Mouse (Mus musculus): ENCODE measurements around the gene Rad51. TPM values are rescaled to one million over a fixed set of nuclear protein-coding genes. Genes with fewer than 3 reads are reported as not detected.

Gene Rad51
- total and polyA plus RNA-seq, 3 experiments, result 18.6 to 87.5 (median 45.0) TPM

- no peaks in the 10 kb centered on the region for H3K36me3 ChIP-seq (replicated peaks in 1 of 2; ENCODE audit: control insufficient read depth in 1 of 2, insufficient read depth in 1 of 2, low read length in 1 of 2)
- no peaks in the 10 kb centered on the region; the same call in 1 of the 2 replicates for H3K79me2 ChIP-seq (replicated peaks; ENCODE audit: control insufficient read depth, extremely low read depth, insufficient read depth, poor library complexity, severe bottlenecking)
- no peaks in the 10 kb centered on the region for H3K27me3 ChIP-seq (replicated peaks)
- in situ Hi-C loops (cut with MboI; ENCODE audit: low pct_ligation_motif_present, low pct_unique_long_range_greater_than_20kb, low sequenced_read_pairs) (loop anchor here (10.0 to 25.0 kb wide), 3 partner anchors 52 to 434 kb away; partner anchors contain the start of genes Ccdc9b and Phgr1), dilution Hi-C loops (cut with MboI; ENCODE audit: extremely low pct_ligation_motif_present, extremely low pct_unique_long_range_greater_than_20kb, low sequenced_read_pairs) (no loop called here)
- no peak overlapping the region for H3K9ac ChIP-seq (ENCODE audit: insufficient read depth, low read depth)
- TF ChIP-seq MAX (IDR thresholded peaks at IDR 0.05; ENCODE audit: low read length), result no peak
- TF ChIP-seq RCOR1 (conservative IDR thresholded peaks at IDR 0.05; ENCODE audit: low read depth, low read length), result no peak
- no peak for TF ChIP-seq ETS1 (conservative IDR thresholded peaks at IDR 0.05; ENCODE audit: low read depth, low read length)
- no peak for TF ChIP-seq TCF12 (IDR thresholded peaks at IDR 0.05; ENCODE audit: low read depth, low read length)
- no peak for TF ChIP-seq POLR2A (IDR thresholded peaks at IDR 0.05; ENCODE audit: low read depth, low read length)
- TF ChIP-seq HCFC1 (IDR thresholded peaks at IDR 0.05; ENCODE audit: low read depth, low read length), result no peak
- TF ChIP-seq RAD21 (IDR thresholded peaks at IDR 0.05; ENCODE audit: low read depth, low read length), result no peak
- TF ChIP-seq ZKSCAN1 (IDR thresholded peaks at IDR 0.05; ENCODE audit: borderline replicate concordance, low read depth, low read length), result no peak
- TF ChIP-seq EP300 (IDR thresholded peaks at IDR 0.05; ENCODE audit: low read length), result no peak
- no peak for TF ChIP-seq JUND (conservative IDR thresholded peaks at IDR 0.05; ENCODE audit: low read depth, low read length)
- no peak for TF ChIP-seq MEF2A (IDR thresholded peaks at IDR 0.05; ENCODE audit: borderline replicate concordance, low read depth, low read length)
- TF ChIP-seq CTCF (conservative IDR thresholded peaks at IDR 0.05 in 1 of 2, IDR thresholded peaks at IDR 0.05 in 1 of 2; ENCODE audit: low read depth in 2 of 2, low read length in 2 of 2), result no peak
- no peak for TF ChIP-seq USF1 (IDR thresholded peaks at IDR 0.05; ENCODE audit: low read depth, low read length)
- TF ChIP-seq SMC3 (IDR thresholded peaks at IDR 0.05; ENCODE audit: low read depth, low read length), result no peak
- TF ChIP-seq USF2 (conservative IDR thresholded peaks at IDR 0.05; ENCODE audit: low read depth, low read length), result no peak
- no peak for TF ChIP-seq ZNF384 (IDR thresholded peaks at IDR 0.05; ENCODE audit: low read depth, low read length)
- TF ChIP-seq NRF1 (IDR thresholded peaks at IDR 0.05; ENCODE audit: low read depth, low read length), result no peak
- no peak for TF ChIP-seq MYC (IDR thresholded peaks at IDR 0.05; ENCODE audit: low read depth, low read length)
- H3K4me2 ChIP-seq (ENCODE audit: insufficient read depth, low read depth, poor library complexity, severe bottlenecking), result no peak overlapping the region
- DNase-seq (ENCODE audit: extremely low read depth), result no peak
- H3K4me1 ChIP-seq (ENCODE audit: control insufficient read depth in 1 of 2, insufficient read depth in 2 of 2), result peaks cover 2 to 22% of the 10 kb centered on the region in 2 experiments
- no peaks in the 10 kb centered on the region for H3K9me3 ChIP-seq (replicated peaks; ENCODE audit: low read length)
- no peak overlapping the region for H3K27ac ChIP-seq (ENCODE audit: insufficient read depth, low read depth)
- no peak overlapping the region for H3K4me3 ChIP-seq (replicated peaks in 1 of 3; ENCODE audit: low read depth in 2 of 3, low read length in 2 of 3, poor library complexity in 1 of 3)
Observed at GRCm38 (mm10) chr2:119196316-119197108, 83.9 kb downstream of the Rad51 start.

Other genes with a start within 250 kb of the Rad51 start
- gene Bahd1, start 212.4 kb upstream of the Rad51 start, total RNA-seq (2012; rRNA removed), result 28.7 and 32.1 TPM in 2 replicates
- gene Bahd1, start 212.4 kb upstream of the Rad51 start, total RNA-seq (2014; rRNA removed), result 14.1 and 15.3 TPM in 2 replicates
- gene Bahd1, start 212.4 kb upstream of the Rad51 start, polyA plus RNA-seq (2012; ENCODE audit: insufficient read length, low read depth), result 37.5 and 37.8 TPM in 2 replicates
- 4.4 and 5.1 TPM in 2 replicates for gene Chst14, start 186.3 kb upstream of the Rad51 start, total RNA-seq (2012; rRNA removed)
- 3.1 and 4.7 TPM in 2 replicates for gene Chst14, start 186.3 kb upstream of the Rad51 start, total RNA-seq (2014; rRNA removed)
- gene Chst14, start 186.3 kb upstream of the Rad51 start, polyA plus RNA-seq (2012; ENCODE audit: insufficient read length, low read depth), result 6.7 and 8.4 TPM in 2 replicates
- 11.7 and 13.9 TPM in 2 replicates for gene Ccdc32, start 83.4 kb upstream of the Rad51 start, total RNA-seq (2012; rRNA removed)
- 17.6 and 18.3 TPM in 2 replicates for gene Ccdc32, start 83.4 kb upstream of the Rad51 start, total RNA-seq (2014; rRNA removed)
- 11.5 and 11.8 TPM in 2 replicates for gene Ccdc32, start 83.4 kb upstream of the Rad51 start, polyA plus RNA-seq (2012; ENCODE audit: insufficient read length, low read depth)
- gene Rpusd2, start 78.0 kb upstream of the Rad51 start, total RNA-seq (2012; rRNA removed), result 14.7 and 14.8 TPM in 2 replicates
- 9.3 and 10.7 TPM in 2 replicates for gene Rpusd2, start 78.0 kb upstream of the Rad51 start, total RNA-seq (2014; rRNA removed)
- 12.3 and 13.7 TPM in 2 replicates for gene Rpusd2, start 78.0 kb upstream of the Rad51 start, polyA plus RNA-seq (2012; ENCODE audit: insufficient read length, low read depth)
- gene Knl1, start 65.7 kb upstream of the Rad51 start, total RNA-seq (2012; rRNA removed), result 19.9 and 23.3 TPM in 2 replicates
- gene Knl1, start 65.7 kb upstream of the Rad51 start, total RNA-seq (2014; rRNA removed), result 23.8 and 29.6 TPM in 2 replicates
- gene Knl1, start 65.7 kb upstream of the Rad51 start, polyA plus RNA-seq (2012; ENCODE audit: insufficient read length, low read depth), result 13.7 and 16.2 TPM in 2 replicates
- 49.9 and 52.0 TPM in 2 replicates for gene Rmdn3, start 44.2 kb downstream of the Rad51 start, total RNA-seq (2012; rRNA removed)
- 59.1 and 61.2 TPM in 2 replicates for gene Rmdn3, start 44.2 kb downstream of the Rad51 start, total RNA-seq (2014; rRNA removed)
- gene Rmdn3, start 44.2 kb downstream of the Rad51 start, polyA plus RNA-seq (2012; ENCODE audit: insufficient read length, low read depth), result 41.8 and 48.1 TPM in 2 replicates
- 9.5 and 18.2 TPM in 2 replicates for gene Gchfr, start 55.0 kb downstream of the Rad51 start, total RNA-seq (2012; rRNA removed)
- gene Gchfr, start 55.0 kb downstream of the Rad51 start, total RNA-seq (2014; rRNA removed), result 0.93 and 1.8 TPM in 2 replicates
- gene Gchfr, start 55.0 kb downstream of the Rad51 start, polyA plus RNA-seq (2012; ENCODE audit: insufficient read length, low read depth), result 1.1 and 2.7 TPM in 2 replicates
- gene Gm14137, start 61.7 kb downstream of the Rad51 start, total RNA-seq (2012; rRNA removed), result 4.7 and 9.2 TPM in 2 replicates
- 2.3 and 2.6 TPM in 2 replicates for gene Gm14137, start 61.7 kb downstream of the Rad51 start, total RNA-seq (2014; rRNA removed)
- gene Gm14137, start 61.7 kb downstream of the Rad51 start, polyA plus RNA-seq (2012; ENCODE audit: insufficient read length, low read depth), result 3.3 and 3.4 TPM in 2 replicates
- 38.2 and 38.7 TPM in 2 replicates for gene Zfyve19, start 95.8 kb downstream of the Rad51 start, total RNA-seq (2012; rRNA removed)
- 25.6 and 28.0 TPM in 2 replicates for gene Zfyve19, start 95.8 kb downstream of the Rad51 start, total RNA-seq (2014; rRNA removed)
- 39.9 and 45.2 TPM in 2 replicates for gene Zfyve19, start 95.8 kb downstream of the Rad51 start, polyA plus RNA-seq (2012; ENCODE audit: insufficient read length, low read depth)
- 15.3 and 18.2 TPM in 2 replicates for gene Dnajc17, start 96.0 kb downstream of the Rad51 start, total RNA-seq (2012; rRNA removed)
- gene Dnajc17, start 96.0 kb downstream of the Rad51 start, total RNA-seq (2014; rRNA removed), result 19.6 and 19.8 TPM in 2 replicates
- 22.9 and 26.3 TPM in 2 replicates for gene Dnajc17, start 96.0 kb downstream of the Rad51 start, polyA plus RNA-seq (2012; ENCODE audit: insufficient read length, low read depth)
- gene Ppp1r14d, start 117.1 kb downstream of the Rad51 start, total RNA-seq (2012; rRNA removed), result not detected in 2 replicates
- not detected in 2 replicates for gene Ppp1r14d, start 117.1 kb downstream of the Rad51 start, total RNA-seq (2014; rRNA removed)
- not detected in 2 replicates for gene Ppp1r14d, start 117.1 kb downstream of the Rad51 start, polyA plus RNA-seq (2012; ENCODE audit: insufficient read length, low read depth)
- not detected in 2 replicates for gene Spint1, start 124.6 kb downstream of the Rad51 start, total RNA-seq (2012; rRNA removed)
- not detected in 2 replicates for gene Spint1, start 124.6 kb downstream of the Rad51 start, total RNA-seq (2014; rRNA removed)
- gene Spint1, start 124.6 kb downstream of the Rad51 start, polyA plus RNA-seq (2012; ENCODE audit: insufficient read length, low read depth), result not detected in 2 replicates
- 0.08 and 0.17 TPM in 2 replicates for gene Rhov, start 158.5 kb downstream of the Rad51 start, total RNA-seq (2012; rRNA removed)
- not detected in 2 replicates for gene Rhov, start 158.5 kb downstream of the Rad51 start, total RNA-seq (2014; rRNA removed)
- gene Rhov, start 158.5 kb downstream of the Rad51 start, polyA plus RNA-seq (2012; ENCODE audit: insufficient read length, low read depth), result not detected in 2 replicates
- 14.8 and 15.4 TPM in 2 replicates for gene Vps18, start 175.9 kb downstream of the Rad51 start, total RNA-seq (2012; rRNA removed)
- gene Vps18, start 175.9 kb downstream of the Rad51 start, total RNA-seq (2014; rRNA removed), result 7.4 and 8.7 TPM in 2 replicates
- 15.8 and 17.9 TPM in 2 replicates for gene Vps18, start 175.9 kb downstream of the Rad51 start, polyA plus RNA-seq (2012; ENCODE audit: insufficient read length, low read depth)
- 0.13 TPM in 1 of 2 replicates, not detected in the other for gene Dll4, start 213.0 kb downstream of the Rad51 start, total RNA-seq (2012; rRNA removed)
- gene Dll4, start 213.0 kb downstream of the Rad51 start, total RNA-seq (2014; rRNA removed), result 0.12 TPM in 1 of 2 replicates, not detected in the other
- gene Dll4, start 213.0 kb downstream of the Rad51 start, polyA plus RNA-seq (2012; ENCODE audit: insufficient read length, low read depth), result not detected in 2 replicates
- gene Chac1, start 238.4 kb downstream of the Rad51 start, total RNA-seq (2012; rRNA removed), result 47.5 and 95.6 TPM in 2 replicates
- 47.2 and 49.2 TPM in 2 replicates for gene Chac1, start 238.4 kb downstream of the Rad51 start, total RNA-seq (2014; rRNA removed)
- 33.3 and 33.4 TPM in 2 replicates for gene Chac1, start 238.4 kb downstream of the Rad51 start, polyA plus RNA-seq (2012; ENCODE audit: insufficient read length, low read depth)

All from CH12.LX (cell line).